Mouse (Mus musculus) megakaryocyte, embryonic 14.5 days (primary cell): ENCODE results near the gene Pde7b. TPM values are rescaled to one million over a fixed set of nuclear protein-coding genes. Genes with fewer than 3 reads are reported as not detected.
"Not testable (repeated sequence)": the region's sequence is repeated elsewhere in the genome, so short reads cannot be mapped to it uniquely, and the experiment has no call there.

ENCODE experiments used
- H3K27me3 ChIP-seq: replicated peaks from 2 replicates; pipeline ENCODE3; 2012; ENCODE audit warnings: inconsistent platforms
- H3K36me3 ChIP-seq: replicated peaks from 2 replicates; pipeline ENCODE3; 2012; ENCODE audit warnings: low read length, inconsistent platforms, mixed read lengths
- H3K4me1 ChIP-seq: 2 replicates; pipeline ENCODE4 v1.6.1; 2012; ENCODE audit warnings: inconsistent platforms
- H3K4me3 ChIP-seq: replicated peaks from 2 replicates; pipeline ENCODE3; 2012; ENCODE audit warnings: moderate library complexity, mild to moderate bottlenecking, inconsistent platforms
- H3K9me3 ChIP-seq: 2 replicates; pipeline ENCODE4 v1.6.1; 2012; ENCODE audit warnings: inconsistent platforms
- FLI1 ChIP-seq: IDR thresholded peaks from 2 replicates; pipeline ENCODE4 v1.6.1; 2012; ENCODE audit warnings: low read length, inconsistent platforms, mixed read lengths
- GATA1 ChIP-seq: IDR thresholded peaks from 3 replicates; pipeline ENCODE4 v1.6.1; 2012; ENCODE audit warnings: mixed read lengths, low read length, inconsistent platforms, borderline replicate concordance
- polyA plus RNA-seq: library from polyadenylated mRNA; stranded (reverse); fragments of >175 nt; gene quantifications from 2 replicates; pipeline ENCODE4 v1.2.3, GENCODE M21; 2012; ENCODE audit warnings: low replicate concordance; ENCODE audit not compliant: insufficient read depth

Pde7b gene
- polyA plus RNA-seq, 1 experiment, result 0.68 TPM

GRCm38 (mm10) chr10:20533811-20534210, 191.1 kb downstream of the Pde7b start:
- H3K27me3 ChIP-seq, result peaks cover 12% of the 10 kb centered on the region
- peaks cover 23% of the 10 kb centered on the region for H3K4me1 ChIP-seq
- no peak overlapping the region for H3K4me3 ChIP-seq
- H3K36me3 ChIP-seq, result no peaks in the 10 kb centered on the region
- TF ChIP-seq GATA1, result no peak
- TF ChIP-seq FLI1, result no peak
- H3K9me3 ChIP-seq, result no peaks in the 10 kb centered on the region

GRCm38 (mm10) chr10:20531921-20532320, 193.0 kb downstream of the Pde7b start:
- TF ChIP-seq FLI1 (no peak), GATA1 (no peak)
- Histone ChIP-seq H3K27me3 (peaks cover 14% of the 10 kb centered on the region), H3K4me3 (peak overlapping the region; percentile 87)

GRCm38 (mm10) chr10:20528544-20529411, 196.1 kb downstream of the Pde7b start:
- no peaks in the 10 kb centered on the region for H3K36me3 ChIP-seq
- H3K4me1 ChIP-seq, result peaks cover 10% of the 10 kb centered on the region
- H3K4me3 ChIP-seq, result no peak overlapping the region
- peaks cover 19% of the 10 kb centered on the region for H3K27me3 ChIP-seq
- no peak for TF ChIP-seq FLI1
- no peak for TF ChIP-seq GATA1
- H3K9me3 ChIP-seq, result no peaks in the 10 kb centered on the region

More at GRCm38 (mm10) chr10:20531921-20532320, 193.0 kb downstream of the Pde7b start:
- Histone ChIP-seq H3K36me3 (no peaks in the 10 kb centered on the region), H3K4me1 (peaks cover 23% of the 10 kb centered on the region), H3K9me3 (no peaks in the 10 kb centered on the region)

- Histone ChIP-seq H3K36me3 (no peaks in the 10 kb centered on the region), H3K27me3 (peaks cover 18% of the 10 kb centered on the region), H3K4me3 (no peak overlapping the region), H3K4me1 (peaks cover 11% of the 10 kb centered on the region), H3K9me3 (no peaks in the 10 kb centered on the region)
- TF ChIP-seq GATA1, result no peak
- TF ChIP-seq FLI1, result no peak
Measured at GRCm38 (mm10) chr10:20527737-20528136, 197.1 kb downstream of the Pde7b start.

GRCm38 (mm10) chr10:20518529-20518889, 206.4 kb downstream of the Pde7b start:
- Histone ChIP-seq H3K9me3 (no peaks in the 10 kb centered on the region), H3K36me3 (no peaks in the 10 kb centered on the region), H3K4me3 (no peak overlapping the region), H3K27me3 (peaks cover 3% of the 10 kb centered on the region), H3K4me1 (0 out of 2 replicates have a peak, but pooled peaks cover 6% of the 10 kb centered on the region)
- TF ChIP-seq GATA1, result no peak
- no peak for TF ChIP-seq FLI1

GRCm38 (mm10) chr10:20517756-20518528, 206.9 kb downstream of the Pde7b start:
- not testable (repeated sequence) for H3K9me3 ChIP-seq, H3K4me3 ChIP-seq, H3K36me3 ChIP-seq, H3K4me1 ChIP-seq, H3K27me3 ChIP-seq

- TF ChIP-seq FLI1, result no peak
- TF ChIP-seq GATA1, result no peak
- peaks cover 8% of the 10 kb centered on the region for H3K27me3 ChIP-seq
- H3K4me3 ChIP-seq, result no peak overlapping the region
- no peaks in the 10 kb centered on the region for H3K36me3 ChIP-seq
- H3K9me3 ChIP-seq, result no peaks in the 10 kb centered on the region
- 0 out of 2 replicates have a peak, but pooled peaks cover 4% of the 10 kb centered on the region for H3K4me1 ChIP-seq
Measured at GRCm38 (mm10) chr10:20513891-20514290, 211.0 kb downstream of the Pde7b start.

- H3K9me3 ChIP-seq, result no peaks in the 10 kb centered on the region
- H3K4me3 ChIP-seq, result no peak overlapping the region
- TF ChIP-seq FLI1 (no peak), GATA1 (no peak)
- peaks cover 8% of the 10 kb centered on the region for H3K27me3 ChIP-seq
- 0 out of 2 replicates have a peak, but pooled peaks cover 4% of the 10 kb centered on the region for H3K4me1 ChIP-seq
- no peaks in the 10 kb centered on the region for H3K36me3 ChIP-seq
Measured at GRCm38 (mm10) chr10:20513461-20513860, 211.4 kb downstream of the Pde7b start.

GRCm38 (mm10) chr10:20509819-20510218, 215.1 kb downstream of the Pde7b start:
- H3K9me3 ChIP-seq, result no peaks in the 10 kb centered on the region
- TF ChIP-seq FLI1 (no peak), GATA1 (no peak)
- H3K4me1 ChIP-seq, result peaks cover 16% of the 10 kb centered on the region
- H3K36me3 ChIP-seq, result no peaks in the 10 kb centered on the region
- peaks cover 10% of the 10 kb centered on the region for H3K27me3 ChIP-seq
- no peak overlapping the region for H3K4me3 ChIP-seq

GRCm38 (mm10) chr10:20508497-20508896, 216.4 kb downstream of the Pde7b start:
- no peak for TF ChIP-seq GATA1
- no peak for TF ChIP-seq FLI1
- Histone ChIP-seq H3K4me1 (peaks cover 12% of the 10 kb centered on the region), H3K36me3 (no peaks in the 10 kb centered on the region)

More at GRCm38 (mm10) chr10:20508497-20508896, 216.4 kb downstream of the Pde7b start:
- Histone ChIP-seq H3K27me3 (peaks cover 10% of the 10 kb centered on the region), H3K9me3 (no peaks in the 10 kb centered on the region), H3K4me3 (no peak overlapping the region)
